Mouse (Mus musculus): ENCODE data around the gene Ppp6r3.

- no peak for TF ChIP-seq CTCF (conservative IDR thresholded peaks at IDR 0.05; ENCODE audit: low read length)
- TF ChIP-seq POU5F1 (IDR thresholded peaks at IDR 0.05; ENCODE audit: borderline replicate concordance, low read length), result no peak
Measured at GRCm38 (mm10) chr19:3441092-3441491, 134.5 kb downstream of the Ppp6r3 start.

Data from E14TG2a.4 (cell line).